Mouse (Mus musculus) kidney, postnatal 4 days (tissue): ENCODE results near the gene Il1r2.

Source experiments
- DNase-seq, 2 experiments: peaks; one replicate each; pipeline ENCODE4 v3.0.0; 2021; ENCODE audit warnings: mixed read lengths in 2 of 2

The Il1r2 gene

GRCm38 (mm10) chr1:40139798-40140532 is 66.1 kb downstream of the Il1r2 start:
- peak; percentile 71 to 76 for DNase-seq

DNA sequence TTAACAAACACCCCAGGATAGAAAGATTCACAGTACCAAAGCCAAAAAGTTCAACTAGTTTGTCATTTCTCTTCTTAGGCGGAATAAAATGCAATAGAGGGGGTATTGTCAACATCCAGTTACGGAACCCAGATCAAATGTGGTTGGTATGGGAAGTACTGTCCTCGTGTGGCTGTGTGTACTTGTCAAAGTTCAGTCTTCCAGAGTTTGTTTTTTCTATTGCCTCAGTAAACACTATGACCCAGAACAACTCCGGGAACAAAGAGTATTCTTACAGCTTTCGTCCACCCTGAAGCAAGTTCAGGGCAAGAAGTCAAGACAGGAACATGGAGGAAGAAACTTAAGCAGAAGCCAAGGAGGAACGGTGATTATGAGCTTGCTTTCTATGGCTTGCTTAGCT is 82.2 kb downstream of the Il1r2 start:
- no peak for DNase-seq

DNA sequence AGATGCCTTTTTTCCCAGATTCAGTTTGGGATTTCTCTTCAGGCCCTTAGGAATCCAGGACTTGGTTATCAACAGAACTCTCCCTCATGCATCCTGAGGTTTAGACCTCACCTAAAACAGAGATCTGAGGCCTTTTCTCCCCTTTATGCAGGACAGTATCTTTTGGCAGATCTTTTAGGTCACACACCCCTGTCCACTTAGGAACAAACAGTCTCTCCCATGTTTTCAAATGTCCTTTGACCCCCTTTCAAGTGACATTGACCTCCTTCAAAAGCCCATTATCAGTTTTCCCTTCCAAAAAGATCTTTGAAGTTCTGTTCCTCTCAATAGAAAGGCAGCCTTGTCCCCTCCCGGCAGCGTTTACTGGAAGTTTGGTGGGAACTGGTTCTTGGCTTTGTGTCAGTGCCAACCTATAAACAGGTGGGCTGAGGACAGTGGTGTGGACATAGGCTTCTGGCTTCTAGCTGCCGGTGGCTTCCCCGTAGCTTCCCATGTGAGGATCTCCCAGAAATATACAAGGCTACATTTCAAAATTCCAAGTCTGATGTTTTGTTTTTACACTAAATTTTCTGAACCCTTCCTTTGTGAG is 89.5 kb downstream of the Il1r2 start:
- no peak for DNase-seq

DNA sequence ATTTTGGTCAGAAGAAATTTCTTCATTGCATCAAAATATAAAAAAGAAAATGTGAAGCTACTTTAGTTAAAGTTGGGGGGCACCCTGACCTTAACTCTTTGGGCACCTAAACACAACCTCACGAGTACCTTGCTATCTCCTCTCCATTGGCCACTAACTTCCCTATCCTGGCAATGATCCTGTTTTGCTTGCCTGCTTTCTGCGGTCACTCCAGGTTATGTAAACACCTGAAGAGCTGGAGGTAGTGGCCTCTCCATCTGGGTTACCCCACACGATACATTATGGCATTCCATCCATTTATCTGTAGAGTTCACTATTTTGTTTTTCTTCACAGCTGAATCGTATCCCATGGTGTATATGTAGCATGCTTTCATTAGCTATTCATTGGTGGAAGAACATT is 90.5 kb downstream of the Il1r2 start:
- DNase-seq, result no peak

- DNase-seq, result no peak
Measured at GRCm38 (mm10) chr1:40167585-40167984, 93.7 kb downstream of the Il1r2 start.

GRCm38 (mm10) chr1:40171878-40172277 is 98.0 kb downstream of the Il1r2 start:
- peak; percentile 17 to 47 for DNase-seq

- no peak for DNase-seq
Measured at GRCm38 (mm10) chr1:40174146-40174545, 100.3 kb downstream of the Il1r2 start.
